Mouse (Mus musculus): ENCODE measurements around the gene Grcc10. TPM values are rescaled to one million over a fixed set of nuclear protein-coding genes. Genes with fewer than 3 reads are reported as not detected.

Gene Grcc10
- polyA plus RNA-seq, 1 experiment = 0.95 TPM

GRCm38 (mm10) chr6:124728621-124729020 lies 12.6 kb downstream of the Grcc10 start:
- Histone ChIP-seq H3K4me1 (ENCODE audit: control insufficient read depth) (peaks cover 38% of the 10 kb centered on the region), H3K36me3 (ENCODE audit: control insufficient read depth) (peaks cover 14% of the 10 kb centered on the region)
- no peak for TF ChIP-seq GATA1 (IDR thresholded peaks at IDR 0.05; ENCODE audit: low read length)
- no peak for TF ChIP-seq TAL1 (IDR thresholded peaks at IDR 0.05; ENCODE audit: low read length)

GRCm38 (mm10) chr6:124724472-124724871 lies 16.7 kb downstream of the Grcc10 start:
- Histone ChIP-seq H3K27me3 (ENCODE audit: control insufficient read depth) (no peaks in the 10 kb centered on the region), H3K4me1 (ENCODE audit: control insufficient read depth) (peaks cover 47% of the 10 kb centered on the region), H3K4me3 (replicated peaks) (no peak overlapping the region), H3K9me3 (ENCODE audit: control insufficient read depth, low read length) (no peaks in the 10 kb centered on the region), H3K36me3 (ENCODE audit: control insufficient read depth) (peaks cover 16% of the 10 kb centered on the region)
- TF ChIP-seq GATA1 (IDR thresholded peaks at IDR 0.05; ENCODE audit: low read length) (no peak), TAL1 (IDR thresholded peaks at IDR 0.05; ENCODE audit: low read length) (no peak)

More at GRCm38 (mm10) chr6:124728621-124729020, 12.6 kb downstream of the Grcc10 start:
- Histone ChIP-seq H3K27me3 (ENCODE audit: control insufficient read depth) (no peaks in the 10 kb centered on the region), H3K9me3 (ENCODE audit: control insufficient read depth, low read length) (no peaks in the 10 kb centered on the region), H3K4me3 (replicated peaks) (no peak overlapping the region)

- no peaks in the 10 kb centered on the region for H3K9me3 ChIP-seq (ENCODE audit: control insufficient read depth, low read length)
- H3K36me3 ChIP-seq (ENCODE audit: control insufficient read depth) = peaks cover 18% of the 10 kb centered on the region
- H3K4me3 ChIP-seq (replicated peaks) = no peak overlapping the region
- no peaks in the 10 kb centered on the region for H3K27me3 ChIP-seq (ENCODE audit: control insufficient read depth)
- H3K4me1 ChIP-seq (ENCODE audit: control insufficient read depth) = peaks cover 56% of the 10 kb centered on the region
- TF ChIP-seq GATA1 (IDR thresholded peaks at IDR 0.05; ENCODE audit: low read length) (no peak), TAL1 (IDR thresholded peaks at IDR 0.05; ENCODE audit: low read length) (no peak)
Observed at GRCm38 (mm10) chr6:124723541-124723940, 17.6 kb downstream of the Grcc10 start.

DNA sequence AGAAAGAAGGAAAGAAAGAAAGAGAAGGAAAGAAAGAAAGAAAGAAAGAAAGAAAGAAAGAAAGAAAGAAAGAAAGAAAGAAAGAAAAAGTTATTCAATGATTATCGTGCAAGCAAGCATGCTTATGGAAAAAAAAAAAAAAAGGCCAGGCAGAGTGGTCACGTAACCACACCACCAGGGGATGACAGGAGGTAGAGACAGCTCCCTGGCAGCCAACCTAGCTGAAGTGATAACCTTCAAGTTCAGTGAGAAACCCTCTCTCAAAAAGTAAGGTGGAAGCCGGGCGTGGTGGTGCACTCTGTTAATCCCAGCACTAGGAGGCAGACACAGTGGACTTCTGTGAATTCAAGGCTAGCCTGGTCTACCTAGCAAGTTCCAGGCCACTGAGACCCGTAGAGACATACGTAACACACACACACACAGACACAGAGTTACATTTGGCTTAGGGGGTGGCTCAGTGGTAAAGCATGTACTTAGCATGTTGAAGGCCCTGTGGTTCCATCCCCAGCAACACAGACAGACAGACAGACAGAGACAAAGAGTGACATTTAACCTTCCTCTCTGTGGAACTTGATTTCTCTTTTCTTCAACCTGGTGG lies 18.2 kb downstream of the Grcc10 start:
- Histone ChIP-seq H3K27me3 (ENCODE audit: control insufficient read depth) (no peaks in the 10 kb centered on the region), H3K4me3 (replicated peaks) (no peak overlapping the region), H3K9me3 (ENCODE audit: control insufficient read depth, low read length) (no peaks in the 10 kb centered on the region), H3K36me3 (ENCODE audit: control insufficient read depth) (peaks cover 21% of the 10 kb centered on the region), H3K4me1 (ENCODE audit: control insufficient read depth) (peaks cover 62% of the 10 kb centered on the region)
- TF ChIP-seq TAL1 (IDR thresholded peaks at IDR 0.05; ENCODE audit: low read length) = no peak
- no peak for TF ChIP-seq GATA1 (IDR thresholded peaks at IDR 0.05; ENCODE audit: low read length)

- no peaks in the 10 kb centered on the region for H3K27me3 ChIP-seq (ENCODE audit: control insufficient read depth)
- no peak overlapping the region for H3K4me3 ChIP-seq (replicated peaks)
- no peaks in the 10 kb centered on the region for H3K9me3 ChIP-seq (ENCODE audit: control insufficient read depth, low read length)
- peaks cover 63% of the 10 kb centered on the region for H3K4me1 ChIP-seq (ENCODE audit: control insufficient read depth)
- no peak for TF ChIP-seq TAL1 (IDR thresholded peaks at IDR 0.05; ENCODE audit: low read length)
- H3K36me3 ChIP-seq (ENCODE audit: control insufficient read depth) = peaks cover 38% of the 10 kb centered on the region
Observed at GRCm38 (mm10) chr6:124720904-124721303, 20.3 kb downstream of the Grcc10 start.

- Histone ChIP-seq H3K9me3 (ENCODE audit: control insufficient read depth, low read length) (no peaks in the 10 kb centered on the region), H3K4me1 (ENCODE audit: control insufficient read depth) (peaks cover 60% of the 10 kb centered on the region), H3K27me3 (ENCODE audit: control insufficient read depth) (no peaks in the 10 kb centered on the region), H3K36me3 (ENCODE audit: control insufficient read depth) (peaks cover 47% of the 10 kb centered on the region), H3K4me3 (replicated peaks) (peak overlapping the region; percentile 19)
- no peak for TF ChIP-seq GATA1 (IDR thresholded peaks at IDR 0.05; ENCODE audit: low read length)
- no peak for TF ChIP-seq TAL1 (IDR thresholded peaks at IDR 0.05; ENCODE audit: low read length)
Observed at GRCm38 (mm10) chr6:124719354-124719978, 21.7 kb downstream of the Grcc10 start.

GRCm38 (mm10) chr6:124718703-124719102 lies 22.5 kb downstream of the Grcc10 start:
- Histone ChIP-seq H3K27me3 (ENCODE audit: control insufficient read depth) (no peaks in the 10 kb centered on the region), H3K4me1 (ENCODE audit: control insufficient read depth) (peaks cover 64% of the 10 kb centered on the region), H3K36me3 (ENCODE audit: control insufficient read depth) (peaks cover 52% of the 10 kb centered on the region), H3K4me3 (replicated peaks) (no peak overlapping the region), H3K9me3 (ENCODE audit: control insufficient read depth, low read length) (no peaks in the 10 kb centered on the region)
- TF ChIP-seq TAL1 (IDR thresholded peaks at IDR 0.05; ENCODE audit: low read length) = no peak
- no peak for TF ChIP-seq GATA1 (IDR thresholded peaks at IDR 0.05; ENCODE audit: low read length)

GRCm38 (mm10) chr6:124717968-124718367 lies 23.2 kb downstream of the Grcc10 start:
- H3K36me3 ChIP-seq (ENCODE audit: control insufficient read depth) = peaks cover 56% of the 10 kb centered on the region
- peaks cover 67% of the 10 kb centered on the region for H3K4me1 ChIP-seq (ENCODE audit: control insufficient read depth)
- no peak overlapping the region for H3K4me3 ChIP-seq (replicated peaks)
- TF ChIP-seq GATA1 (IDR thresholded peaks at IDR 0.05; ENCODE audit: low read length) (no peak), TAL1 (IDR thresholded peaks at IDR 0.05; ENCODE audit: low read length) (no peak)
- no peaks in the 10 kb centered on the region for H3K9me3 ChIP-seq (ENCODE audit: control insufficient read depth, low read length)
- H3K27me3 ChIP-seq (ENCODE audit: control insufficient read depth) = no peaks in the 10 kb centered on the region

DNA sequence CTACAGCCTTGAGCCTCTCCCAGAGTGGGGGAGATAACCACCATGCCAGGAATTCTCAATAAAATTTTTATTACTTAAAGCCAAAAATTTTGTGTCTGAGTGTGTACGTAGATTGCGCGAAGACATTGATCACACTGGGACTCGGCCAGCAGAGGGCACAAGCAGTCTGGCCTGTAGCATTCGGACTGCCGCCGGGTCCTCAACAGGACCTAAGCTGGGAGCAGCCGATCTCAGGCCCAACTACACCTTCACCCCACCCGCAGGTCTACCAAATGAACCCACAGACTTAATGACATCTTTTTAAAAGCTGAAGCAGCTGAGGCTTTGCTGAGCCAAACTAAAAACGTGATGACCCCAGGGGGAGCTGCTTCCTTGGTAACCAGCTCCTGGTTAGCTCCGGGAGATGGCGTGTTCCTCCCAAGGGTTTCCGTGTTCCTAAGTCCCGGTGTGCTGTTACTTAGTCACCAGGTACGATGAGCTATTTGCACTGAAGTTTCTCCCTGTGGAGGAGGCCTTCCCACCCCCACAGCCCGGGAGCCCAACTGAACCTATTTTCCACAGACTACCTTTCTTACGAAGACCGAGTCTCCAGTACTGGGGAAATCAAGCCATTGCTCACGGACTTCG lies 24.2 kb downstream of the Grcc10 start:
- H3K27me3 ChIP-seq (ENCODE audit: control insufficient read depth) = no peaks in the 10 kb centered on the region
- no peak overlapping the region for H3K4me3 ChIP-seq (replicated peaks)
- peaks cover 72% of the 10 kb centered on the region for H3K4me1 ChIP-seq (ENCODE audit: control insufficient read depth)
- H3K9me3 ChIP-seq (ENCODE audit: control insufficient read depth, low read length) = no peaks in the 10 kb centered on the region
- H3K36me3 ChIP-seq (ENCODE audit: control insufficient read depth) = peaks cover 56% of the 10 kb centered on the region
- no peak for TF ChIP-seq TAL1 (IDR thresholded peaks at IDR 0.05; ENCODE audit: low read length)

Data from erythroblast, embryonic 14.5 days (primary cell).